Mouse (Mus musculus) heart, embryonic 14.5 days (tissue): ENCODE results near the gene 4930535I16Rik. TPM values are rescaled to one million over a fixed set of nuclear protein-coding genes. Genes with fewer than 3 reads are reported as not detected.

Source experiments
- ATAC-seq: fragments of 200-750 bp; cut with Nextera tagmentation; 2 replicates; pipeline ENCODE4 v1.8.0; 2017; ENCODE audit warnings: low read depth, moderate TSS enrichment; ENCODE audit not compliant: insufficient number of reproducible peaks, insufficient read depth, low FRiP score
- H3K27ac ChIP-seq, 2 experiments: fragments of 200-500 bp in 1 of 2; fragments of 300-500 bp in 1 of 2; sonication (generic) in 1 of 2; replicated peaks in 1 of 2; 2 replicates each; pipeline ENCODE4 v1.5.1; 2012 to 2014; ENCODE audit warnings: low read depth in 2 of 2, low read length in 2 of 2, control low read depth in 1 of 2, mild to moderate bottlenecking in 1 of 2, mixed read lengths in 1 of 2; ENCODE audit not compliant: control insufficient read depth in 1 of 2, insufficient read depth in 1 of 2
- H3K27me3 ChIP-seq: fragments of 300-500 bp; sonication (generic); 2 replicates; pipeline ENCODE4 v1.6.1; 2014; ENCODE audit warnings: mild to moderate bottlenecking, low read length, control low read depth; ENCODE audit not compliant: control insufficient read depth, insufficient read depth
- H3K36me3 ChIP-seq: fragments of 300-500 bp; sonication (generic); 2 replicates; pipeline ENCODE4 v1.6.1; 2014; ENCODE audit warnings: mild to moderate bottlenecking, control low read depth, low read length, mixed read lengths; ENCODE audit not compliant: control insufficient read depth, insufficient read depth
- H3K4me1 ChIP-seq, 2 experiments: fragments of 200-500 bp in 1 of 2; fragments of 300-500 bp in 1 of 2; sonication (generic) in 1 of 2; 2 replicates each; pipeline ENCODE4 v1.6.1; 2012 to 2014; ENCODE audit warnings: low read length in 2 of 2, control low read depth in 1 of 2, mixed read lengths in 1 of 2; ENCODE audit not compliant: control insufficient read depth in 2 of 2, insufficient read depth in 2 of 2
- H3K4me2 ChIP-seq: fragments of 300-500 bp; sonication (generic); 2 replicates; pipeline ENCODE4 v1.6.1; 2014; ENCODE audit warnings: mild to moderate bottlenecking, low read length
- H3K4me3 ChIP-seq, 2 experiments: fragments of 200-500 bp in 1 of 2; fragments of 300-500 bp in 1 of 2; sonication (generic) in 1 of 2; 2 replicates each; pipeline ENCODE4 v1.5.1; 2012 to 2014; ENCODE audit warnings: low read length in 2 of 2, mild to moderate bottlenecking in 2 of 2, control low read depth in 1 of 2, low read depth in 1 of 2, moderate library complexity in 1 of 2; ENCODE audit not compliant: control insufficient read depth in 1 of 2, insufficient read depth in 1 of 2
- H3K9ac ChIP-seq: fragments of 300-500 bp; sonication (generic); 2 replicates; pipeline ENCODE4 v1.6.1; 2014; ENCODE audit warnings: mild to moderate bottlenecking, low read length
- H3K9me3 ChIP-seq: fragments of 300-500 bp; sonication (generic); 2 replicates; pipeline ENCODE4 v1.6.1; 2016; ENCODE audit warnings: low read length, control low read depth; ENCODE audit not compliant: control insufficient read depth
- WGBS: fragments of 180-500 bp; shearing (Covaris S2); extraction: QIAGEN DNeasy Blood & Tissue Kit; methylation state at CpG from one replicate; pipeline ENCODE4 v1.1.7; 2014; 5-methylcytosine and 5-hydroxymethylcytosine counted together
- polyA plus RNA-seq: library from polyadenylated mRNA; unstranded; fragments of >200 nt; fragmentation: Nextera tagmentation; extraction: Ambion mirVana; gene quantifications from 2 replicates; pipeline ENCODE4 v1.2.1, GENCODE M21; 2014

Gene 4930535I16Rik
- polyA plus RNA-seq, 1 experiment from 2014 or later = not detected

DNA sequence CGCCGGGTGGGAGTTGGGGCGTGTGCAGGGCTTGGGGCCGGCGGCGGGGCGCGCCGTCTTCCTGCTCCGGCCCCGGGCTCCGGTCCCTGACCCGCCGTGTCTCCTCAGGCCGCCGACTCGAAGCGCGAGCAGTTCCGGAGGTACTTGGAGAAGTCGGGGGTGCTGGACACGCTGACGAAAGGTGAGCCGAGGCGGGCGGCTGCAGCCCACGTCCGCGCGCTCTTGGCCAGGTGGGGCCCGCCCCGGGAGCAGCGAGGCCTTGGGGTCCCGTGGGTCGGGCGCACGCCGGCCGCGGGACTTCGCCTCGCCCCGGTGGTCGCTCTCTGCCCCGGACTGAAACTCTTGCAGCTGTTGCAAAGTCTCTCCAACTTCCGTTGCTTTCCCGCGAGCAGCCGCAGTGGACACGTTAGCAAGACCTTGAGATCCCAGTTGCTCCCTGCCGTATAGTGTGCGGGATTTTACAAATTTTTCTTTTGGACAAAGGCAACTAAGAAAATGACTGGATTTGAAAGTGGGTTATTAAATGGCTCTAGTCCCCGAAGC, 12.6 kb downstream of the 4930535I16Rik start:
- Histone ChIP-seq H3K9me3 (no peaks in the 10 kb centered on the region), H3K4me3 (peak overlapping the region; percentile 71 to 83), H3K36me3 (peaks cover 18% of the 10 kb centered on the region), H3K4me2 (peak overlapping the region; percentile 71), H3K9ac (peak overlapping the region; percentile 77), H3K4me1 (peaks cover 0 to 19% of the 10 kb centered on the region in 2 experiments; a peak in 2 of 4 replicates), H3K27ac (peak overlapping the region; percentile 72 to 74), H3K27me3 (no peaks in the 10 kb centered on the region)
- ATAC-seq = no peak
- WGBS = under 1% methylated on average over 46 of the region's 53 CpGs

DNA sequence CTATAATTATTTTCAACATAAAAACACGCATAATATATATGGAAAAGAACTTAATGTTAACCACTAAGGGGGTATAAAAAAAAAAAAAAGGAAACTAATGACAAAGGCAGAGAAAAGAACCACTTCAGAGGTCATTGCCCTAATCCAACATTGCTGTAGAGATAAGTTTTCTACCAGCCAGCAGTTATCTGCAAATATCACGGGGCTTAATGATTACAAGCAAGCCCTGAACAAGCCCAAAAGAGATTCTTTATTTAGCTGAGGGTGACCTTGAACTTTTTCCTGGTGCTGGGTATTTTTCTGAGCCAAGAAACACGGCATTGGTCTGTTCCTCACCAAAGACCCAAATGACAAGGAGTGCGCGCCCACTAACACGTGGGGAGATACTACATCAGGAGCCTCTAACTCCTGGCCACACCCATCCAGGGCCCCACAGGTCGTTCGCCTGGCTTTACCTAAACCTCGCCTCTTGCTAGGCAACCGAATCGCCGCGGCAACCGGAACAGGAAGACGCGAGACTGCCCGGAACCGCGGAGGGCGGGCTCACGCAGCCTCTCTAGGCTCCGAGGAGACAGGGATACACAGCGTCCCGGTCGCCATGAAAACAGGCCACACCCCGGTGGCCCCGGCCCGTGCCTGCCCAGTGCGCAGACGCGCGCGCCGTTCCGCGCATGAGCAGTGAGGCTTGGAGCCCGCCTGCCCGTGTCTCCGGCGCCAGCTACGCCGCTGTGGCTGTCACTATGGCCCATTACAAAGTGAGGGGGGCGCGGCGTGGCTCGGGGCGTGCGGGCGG, 13.3 kb downstream of the 4930535I16Rik start, which contains the start of gene Mycbp:
Gene Mycbp (plus strand): TSS at position 500 of the 793 bp plus-strand sequence.
- peak within 1 kb of the TSS; percentile 71 for H3K4me2 ChIP-seq
- peaks cover 0 to 19% of the 10 kb centered on the region in 2 experiments; a peak in 2 of 4 replicates for H3K4me1 ChIP-seq
- H3K36me3 ChIP-seq = peaks cover 11% of the 10 kb centered on the region
- peak within 1 kb of the TSS; percentile 71 to 83 for H3K4me3 ChIP-seq
- WGBS = 1% methylated on average over 49 of the region's 49 CpGs
- H3K9ac ChIP-seq = peak within 1 kb of the TSS; percentile 77
- H3K27me3 ChIP-seq = no peaks in the 10 kb centered on the region
- H3K9me3 ChIP-seq = no peaks in the 10 kb centered on the region
- peak; percentile 100 for ATAC-seq
- peak within 1 kb of the TSS; percentile 76 to 78 for H3K27ac ChIP-seq

DNA sequence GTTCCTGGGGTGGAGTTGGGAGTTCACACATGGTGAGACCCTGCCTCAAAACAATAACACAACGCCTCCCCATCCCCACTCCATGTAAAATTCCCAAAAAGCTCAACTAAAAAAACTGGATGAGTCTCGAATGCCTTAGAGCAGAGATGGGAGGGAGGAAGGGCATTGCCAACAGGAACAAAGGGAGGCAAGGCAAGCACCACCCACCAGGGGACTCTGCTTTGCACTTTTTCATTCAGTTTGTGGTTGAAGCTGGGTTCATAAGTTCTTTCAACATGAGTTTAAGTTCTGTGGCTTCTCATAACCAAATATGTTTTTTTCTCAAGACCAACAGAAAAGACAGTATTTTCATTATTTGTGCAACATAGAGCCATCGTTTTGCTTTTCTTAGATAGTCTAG, 14.4 kb downstream of the 4930535I16Rik start:
- no peak for ATAC-seq
- Histone ChIP-seq H3K36me3 (0 out of 2 replicates have a peak, but pooled peaks cover under 1% of the 10 kb centered on the region), H3K27ac (no peak overlapping the region), H3K4me1 (peaks cover 0 to 19% of the 10 kb centered on the region in 2 experiments; a peak in 2 of 4 replicates), H3K9me3 (no peaks in the 10 kb centered on the region), H3K27me3 (no peaks in the 10 kb centered on the region), H3K9ac (no peak overlapping the region), H3K4me2 (no peak overlapping the region), H3K4me3 (no peak overlapping the region)
- WGBS = 81% methylated on average over 3 of the region's 3 CpGs

DNA sequence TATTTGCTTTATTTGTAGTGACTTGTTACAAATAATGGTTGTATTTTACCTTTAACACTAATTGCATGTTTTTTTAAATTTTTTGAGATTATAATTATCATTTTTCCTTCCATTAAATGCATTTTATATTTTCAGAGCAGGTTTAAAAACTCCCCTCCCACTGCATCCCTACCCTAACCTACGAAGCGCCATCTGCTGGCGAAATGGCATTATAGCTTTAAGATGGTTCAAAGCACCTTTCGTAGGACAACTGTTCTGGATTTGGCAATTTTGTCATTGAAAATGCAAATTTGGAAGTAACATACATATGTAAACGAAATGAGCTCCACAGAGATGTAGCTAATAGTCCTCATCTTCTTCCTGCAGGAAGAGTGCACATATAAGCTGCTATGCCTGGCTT, 19.1 kb downstream of the 4930535I16Rik start:
- H3K9ac ChIP-seq = no peak overlapping the region
- H3K4me3 ChIP-seq = no peak overlapping the region
- no peak overlapping the region for H3K4me2 ChIP-seq
- H3K4me1 ChIP-seq = 0 out of 4 replicates have a peak, but pooled peaks cover 0 to under 1% of the 10 kb centered on the region in 2 experiments
- H3K27ac ChIP-seq = no peak overlapping the region
- no peak for ATAC-seq
- H3K27me3 ChIP-seq = no peaks in the 10 kb centered on the region
- no peaks in the 10 kb centered on the region for H3K36me3 ChIP-seq
- WGBS = 12% methylated on average over 5 of the region's 5 CpGs
- H3K9me3 ChIP-seq = no peaks in the 10 kb centered on the region

DNA sequence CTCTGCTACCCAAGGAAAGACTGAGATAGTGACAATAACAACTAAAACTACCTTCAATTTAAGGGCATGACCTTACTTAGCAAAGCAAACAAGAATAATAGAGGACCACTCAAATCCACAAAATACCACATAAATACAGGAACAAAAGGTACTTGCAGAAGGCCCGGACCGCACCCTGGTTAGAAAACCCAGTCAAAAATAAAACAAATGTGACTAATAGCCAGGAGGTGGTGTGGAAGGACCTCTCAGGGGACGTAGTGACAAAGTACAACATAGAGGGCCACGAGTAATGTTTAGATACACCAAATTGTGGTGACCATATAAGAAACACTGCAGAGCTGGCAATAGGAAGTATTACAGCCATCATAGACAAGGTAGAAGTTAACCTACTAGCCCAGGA, 23.5 kb downstream of the 4930535I16Rik start:
- ATAC-seq = no peak
- H3K4me3 ChIP-seq = no peak overlapping the region
- H3K9me3 ChIP-seq = no peaks in the 10 kb centered on the region
- H3K36me3 ChIP-seq = no peaks in the 10 kb centered on the region
- H3K9ac ChIP-seq = no peak overlapping the region
- H3K27me3 ChIP-seq = no peaks in the 10 kb centered on the region
- no peak overlapping the region for H3K27ac ChIP-seq
- 89% methylated on average over 4 of the region's 4 CpGs for WGBS
- H3K4me1 ChIP-seq = no peaks in the 10 kb centered on the region
- no peak overlapping the region for H3K4me2 ChIP-seq

DNA sequence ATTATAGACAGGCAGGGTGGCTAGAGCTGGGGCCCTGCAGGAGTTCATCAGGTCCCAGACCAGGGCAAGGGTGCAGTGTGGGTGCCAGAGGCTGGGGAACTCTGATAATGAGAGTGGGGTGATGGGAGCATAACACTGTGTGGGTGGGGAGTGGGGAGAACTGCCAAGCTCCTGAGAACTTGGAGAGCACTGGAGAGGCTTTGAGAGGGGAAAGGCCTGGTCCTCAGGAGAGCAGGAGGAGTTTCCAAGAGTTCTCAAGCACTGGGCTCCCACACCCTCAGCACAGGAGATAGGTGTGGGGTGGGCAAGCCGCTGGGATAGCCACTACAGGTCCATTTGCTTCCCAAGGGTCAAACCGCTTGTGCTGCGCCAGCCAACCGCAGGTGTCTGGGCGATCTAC, 24.1 kb downstream of the 4930535I16Rik start:
- no peak overlapping the region for H3K27ac ChIP-seq
- H3K9ac ChIP-seq = no peak overlapping the region
- no peak overlapping the region for H3K4me2 ChIP-seq
- no peaks in the 10 kb centered on the region for H3K27me3 ChIP-seq
- H3K4me3 ChIP-seq = no peak overlapping the region
- no peaks in the 10 kb centered on the region for H3K4me1 ChIP-seq
- H3K9me3 ChIP-seq = no peaks in the 10 kb centered on the region
- no peaks in the 10 kb centered on the region for H3K36me3 ChIP-seq
- WGBS = 84% methylated on average over 5 of the region's 5 CpGs
- ATAC-seq = no peak
